Mouse (Mus musculus): ENCODE measurements around the gene Cd109. TPM values are rescaled to one million over a fixed set of nuclear protein-coding genes. Genes with fewer than 3 reads are reported as not detected.

Gene Cd109
- total and polyA plus RNA-seq, 3 experiments: 0.13 to 0.73 (median 0.52) TPM

DNA sequence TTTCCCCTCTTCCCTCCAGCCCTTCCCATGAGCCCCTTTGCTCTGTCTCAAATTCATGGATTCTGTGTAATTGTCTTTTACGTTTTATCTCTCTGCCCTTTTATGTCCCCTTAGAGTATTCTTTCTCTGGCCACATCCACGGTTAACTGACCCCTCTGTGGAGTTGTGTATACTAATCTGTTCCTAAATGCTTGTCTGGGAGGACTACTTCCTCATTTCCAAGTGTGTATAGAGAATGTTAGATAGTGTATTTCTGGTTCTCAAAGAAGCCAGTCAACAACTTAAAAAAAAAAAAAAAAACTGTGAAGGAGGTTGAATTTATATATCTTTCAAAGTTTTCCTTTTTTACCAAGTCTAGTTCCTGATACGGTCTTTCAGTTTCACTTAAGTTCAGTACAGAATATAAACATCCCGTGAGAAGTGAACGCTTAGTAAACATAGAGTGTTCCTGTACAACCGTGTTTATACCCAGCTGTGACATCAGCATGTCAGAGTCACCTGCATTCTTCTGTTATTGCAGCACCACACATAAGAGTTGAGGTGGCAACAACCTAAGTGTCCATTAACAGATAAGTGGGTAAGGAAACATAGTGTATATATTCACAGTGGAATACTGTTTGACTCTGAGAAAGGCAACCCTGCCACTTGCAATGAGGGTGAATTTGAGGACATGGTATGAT is 16.5 kb downstream of the Cd109 start:
- DNase-seq (ENCODE audit: extremely low read depth): no peak
- Histone ChIP-seq H3K4me2 (ENCODE audit: insufficient read depth, low read depth, poor library complexity, severe bottlenecking) (no peak overlapping the region), H3K27me3 (replicated peaks) (no peaks in the 10 kb centered on the region), H3K36me3 (replicated peaks in 1 of 2; ENCODE audit: control insufficient read depth in 1 of 2, insufficient read depth in 1 of 2, low read length in 1 of 2) (no peaks in the 10 kb centered on the region), H3K9ac (ENCODE audit: insufficient read depth, low read depth) (no peak overlapping the region), H3K4me3 (replicated peaks in 1 of 3; ENCODE audit: low read depth in 2 of 3, low read length in 2 of 3, poor library complexity in 1 of 3) (no peak overlapping the region), H3K27ac (ENCODE audit: insufficient read depth, low read depth) (no peak overlapping the region), H3K79me2 (replicated peaks; ENCODE audit: control insufficient read depth, extremely low read depth, insufficient read depth, poor library complexity, severe bottlenecking) (no peaks in the 10 kb centered on the region), H3K4me1 (ENCODE audit: control insufficient read depth in 1 of 2, insufficient read depth in 2 of 2) (peaks cover 0 to 4% of the 10 kb centered on the region in 2 experiments; a peak in 1 of 4 replicates), H3K9me3 (replicated peaks; ENCODE audit: low read length) (no peaks in the 10 kb centered on the region)
- in situ Hi-C loops (cut with MboI; ENCODE audit: low pct_ligation_motif_present, low pct_unique_long_range_greater_than_20kb, low sequenced_read_pairs) (no loop called here), dilution Hi-C loops (cut with MboI; ENCODE audit: extremely low pct_ligation_motif_present, extremely low pct_unique_long_range_greater_than_20kb, low sequenced_read_pairs) (no loop called here)
- TF ChIP-seq ZNF384 (IDR thresholded peaks at IDR 0.05; ENCODE audit: low read depth, low read length) (peak; percentile 62; the same call in 1 of the 2 replicates), BHLHE40 (IDR thresholded peaks at IDR 0.05; ENCODE audit: low read depth, low read length) (peak; percentile 36), TBP (conservative IDR thresholded peaks at IDR 0.05; ENCODE audit: low read depth, low read length) (no peak), CHD2 (IDR thresholded peaks at IDR 0.05; ENCODE audit: low read length) (no peak)

DNA sequence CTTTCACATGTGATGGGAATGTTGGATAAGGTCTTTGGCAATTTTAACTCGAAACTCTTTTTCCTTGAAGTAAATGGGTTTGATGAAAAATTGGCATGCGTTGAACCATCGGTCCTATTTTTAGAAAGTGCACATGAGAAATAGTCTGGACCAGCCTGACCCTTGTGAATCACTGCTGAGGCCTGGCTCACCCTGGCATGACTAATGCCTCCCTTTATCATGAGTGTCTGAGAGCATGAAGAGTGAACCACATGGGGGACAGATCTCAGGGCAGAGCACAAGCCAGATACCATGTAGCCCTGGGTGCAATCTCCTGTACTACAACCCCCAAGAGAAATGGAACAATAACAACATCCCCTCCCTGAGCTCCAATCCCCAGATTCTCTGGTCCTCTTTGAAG is 18.6 kb downstream of the Cd109 start:
- Histone ChIP-seq H3K79me2 (replicated peaks; ENCODE audit: control insufficient read depth, extremely low read depth, insufficient read depth, poor library complexity, severe bottlenecking) (no peaks in the 10 kb centered on the region), H3K4me2 (ENCODE audit: insufficient read depth, low read depth, poor library complexity, severe bottlenecking) (no peak overlapping the region), H3K9me3 (replicated peaks; ENCODE audit: low read length) (no peaks in the 10 kb centered on the region), H3K9ac (ENCODE audit: insufficient read depth, low read depth) (no peak overlapping the region), H3K27me3 (replicated peaks) (no peaks in the 10 kb centered on the region), H3K4me1 (ENCODE audit: control insufficient read depth in 1 of 2, insufficient read depth in 2 of 2) (peaks cover 1 to 23% of the 10 kb centered on the region in 2 experiments; a peak in 2 of 4 replicates), H3K36me3 (replicated peaks in 1 of 2; ENCODE audit: control insufficient read depth in 1 of 2, insufficient read depth in 1 of 2, low read length in 1 of 2) (no peaks in the 10 kb centered on the region), H3K4me3 (replicated peaks in 1 of 3; ENCODE audit: low read depth in 2 of 3, low read length in 2 of 3, poor library complexity in 1 of 3) (no peak overlapping the region), H3K27ac (ENCODE audit: insufficient read depth, low read depth) (no peak overlapping the region)
- dilution Hi-C loops (cut with MboI; ENCODE audit: extremely low pct_ligation_motif_present, extremely low pct_unique_long_range_greater_than_20kb, low sequenced_read_pairs): no loop called here
- no peak for DNase-seq (ENCODE audit: extremely low read depth)
- TF ChIP-seq RCOR1 (conservative IDR thresholded peaks at IDR 0.05; ENCODE audit: low read depth, low read length) (no peak), ZNF384 (IDR thresholded peaks at IDR 0.05; ENCODE audit: low read depth, low read length) (no peak), TBP (conservative IDR thresholded peaks at IDR 0.05; ENCODE audit: low read depth, low read length) (no peak), NRF1 (IDR thresholded peaks at IDR 0.05; ENCODE audit: low read depth, low read length) (no peak), ELF1 (IDR thresholded peaks at IDR 0.05; ENCODE audit: low read depth, low read length) (no peak), SIN3A (IDR thresholded peaks at IDR 0.05; ENCODE audit: low read length) (no peak), IRF4 (IDR thresholded peaks at IDR 0.05; ENCODE audit: low read depth, low read length) (no peak), BHLHE40 (IDR thresholded peaks at IDR 0.05; ENCODE audit: low read depth, low read length) (no peak), ZKSCAN1 (IDR thresholded peaks at IDR 0.05; ENCODE audit: borderline replicate concordance, low read depth, low read length) (no peak), HCFC1 (IDR thresholded peaks at IDR 0.05; ENCODE audit: low read depth, low read length) (no peak), GABPA (IDR thresholded peaks at IDR 0.05; ENCODE audit: insufficient replicate concordance, low read depth, low read length) (no peak)
- in situ Hi-C loops (cut with MboI; ENCODE audit: low pct_ligation_motif_present, low pct_unique_long_range_greater_than_20kb, low sequenced_read_pairs): no loop called here

DNA sequence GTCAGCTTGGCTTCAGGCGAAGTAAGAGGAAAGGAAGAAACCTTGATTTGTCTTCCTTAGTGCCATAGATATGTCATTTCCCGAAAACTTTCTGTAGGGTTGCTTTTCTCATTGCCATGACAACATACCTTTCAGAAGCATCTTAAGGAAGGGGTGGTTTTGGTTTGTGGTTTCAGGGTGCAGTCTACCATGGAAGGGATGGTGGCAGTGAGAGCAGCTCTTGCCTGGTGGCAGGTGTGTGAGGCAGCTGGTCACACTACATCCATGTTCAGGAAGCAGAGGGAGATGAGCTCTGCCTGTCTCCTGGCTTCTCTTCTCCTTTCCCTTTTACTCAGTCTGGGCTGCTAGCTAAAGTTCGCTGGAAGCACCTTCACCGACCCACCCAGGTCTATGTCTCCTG is 26.0 kb downstream of the Cd109 start:
- in situ Hi-C loops (cut with MboI; ENCODE audit: low pct_ligation_motif_present, low pct_unique_long_range_greater_than_20kb, low sequenced_read_pairs): no loop called here
- H3K9me3 ChIP-seq (replicated peaks; ENCODE audit: low read length): no peaks in the 10 kb centered on the region
- H3K36me3 ChIP-seq (replicated peaks in 1 of 2; ENCODE audit: control insufficient read depth in 1 of 2, insufficient read depth in 1 of 2, low read length in 1 of 2): no peaks in the 10 kb centered on the region
- H3K9ac ChIP-seq (ENCODE audit: insufficient read depth, low read depth): no peak overlapping the region
- TF ChIP-seq BHLHE40 (IDR thresholded peaks at IDR 0.05; ENCODE audit: low read depth, low read length) (peak; percentile 53), EP300 (IDR thresholded peaks at IDR 0.05; ENCODE audit: low read length) (no peak; the same call in 1 of the 2 replicates)
- dilution Hi-C loops (cut with MboI; ENCODE audit: extremely low pct_ligation_motif_present, extremely low pct_unique_long_range_greater_than_20kb, low sequenced_read_pairs): no loop called here
- no peaks in the 10 kb centered on the region for H3K79me2 ChIP-seq (replicated peaks; ENCODE audit: control insufficient read depth, extremely low read depth, insufficient read depth, poor library complexity, severe bottlenecking)
- DNase-seq (ENCODE audit: extremely low read depth): peak; percentile 82
- H3K27ac ChIP-seq (ENCODE audit: insufficient read depth, low read depth): no peak overlapping the region
- no peak overlapping the region for H3K4me2 ChIP-seq (ENCODE audit: insufficient read depth, low read depth, poor library complexity, severe bottlenecking)
- no peaks in the 10 kb centered on the region for H3K27me3 ChIP-seq (replicated peaks)
- peaks cover 13 to 45% of the 10 kb centered on the region in 2 experiments for H3K4me1 ChIP-seq (ENCODE audit: control insufficient read depth in 1 of 2, insufficient read depth in 2 of 2)
- no peak overlapping the region for H3K4me3 ChIP-seq (replicated peaks in 1 of 3; ENCODE audit: low read depth in 2 of 3, low read length in 2 of 3, poor library complexity in 1 of 3)

Measured in CH12.LX (cell line).